Mouse (Mus musculus) embryonic fibroblast, embryonic 13.5 days (primary cell): ENCODE measurements around the gene Rdh12.

ENCODE experiments used
- CTCF ChIP-seq: IDR thresholded peaks from 2 replicates; pipeline ENCODE4 v1.5.1; 2011; ENCODE audit warnings: mild to moderate bottlenecking, control low read depth, low read length, moderate library complexity, borderline replicate concordance; ENCODE audit not compliant: insufficient read depth
- POLR2A ChIP-seq: IDR thresholded peaks from 2 replicates; pipeline ENCODE4 v1.6.1; 2011; ENCODE audit warnings: low read depth, mild to moderate bottlenecking, control low read depth, low read length, moderate library complexity

- TF ChIP-seq CTCF: no peak
- no peak for TF ChIP-seq POLR2A
Observed at GRCm38 (mm10) chr12:79253294-79254053, 44.8 kb downstream of the Rdh12 start.
